In genomic region chr13:33934743-33935142, GRCm38 (mm10) we compare ENCODE assay signal across 9 mouse cellular contexts. TPM values are rescaled to one million over a fixed set of nuclear protein-coding genes. Genes with fewer than 3 reads are reported as not detected.
DNase-seq lines count a peak whose midpoint lies in the region; ATAC-seq and TF ChIP-seq lines count a peak whose summit lies in the region.
"Had no signal": no experiment of that assay in that cellular context is flagged by ENCODE, and none has a peak within 500 bp of the region (broad histone marks: within the 10 kb centered on the region; RNA-seq: fewer than 3 reads in every experiment).

No protein-coding gene starts in this region.

- H3K27ac ChIP-seq in kidney, postnatal 0 days = no peak overlapping the region
- peak overlapping the region; percentile 76 for H3K27ac ChIP-seq in bone marrow macrophage, adult 2 months (ENCODE audit: insufficient read depth, low read depth, low read length)
- H3K27ac ChIP-seq in midbrain, embryonic 13.5 days = no peak overlapping the region

- no peaks in the 10 kb centered on the region for H3K36me3 ChIP-seq in kidney, postnatal 0 days (ENCODE audit: insufficient read depth, low read length)
- H3K36me3 ChIP-seq in midbrain, embryonic 13.5 days = 0 out of 2 replicates have a peak, but pooled peaks cover 2% of the 10 kb centered on the region

- H3K4me3 ChIP-seq in kidney, postnatal 0 days (replicated peaks; ENCODE audit: low read depth, low read length) = peak overlapping the region; percentile 72
- H3K4me3 ChIP-seq in bone marrow macrophage, adult 2 months (ENCODE audit: insufficient read depth, low read length) = peak overlapping the region; percentile 93
- H3K4me3 ChIP-seq in midbrain, embryonic 13.5 days (replicated peaks) = no peak overlapping the region

- no peak for TF ChIP-seq POLR2A in bone marrow macrophage, adult 2 months (IDR thresholded peaks at IDR 0.05; ENCODE audit: borderline replicate concordance, low read depth, low read length)

- peak overlapping the region; percentile 83; the same call in 1 of the 2 replicates for H3K9ac ChIP-seq in kidney, postnatal 0 days (ENCODE audit: low read depth, low read length)
- H3K9ac ChIP-seq in midbrain, embryonic 13.5 days (replicated peaks) = no peak overlapping the region

- H3K4me2 ChIP-seq in kidney, postnatal 0 days (ENCODE audit: low read length) = peak overlapping the region; percentile 86
- H3K4me2 ChIP-seq in midbrain, embryonic 13.5 days (replicated peaks) = peak overlapping the region; percentile 89; the same call in 1 of the 2 replicates

- WGBS in kidney, postnatal 0 days = 39% methylated on average over 6 of the region's 6 CpGs
- WGBS in midbrain, embryonic 13.5 days = 79% methylated on average over 6 of the region's 6 CpGs

- no peaks in the 10 kb centered on the region for H3K9me3 ChIP-seq in kidney, postnatal 0 days (replicated peaks; ENCODE audit: low read length)
- no peaks in the 10 kb centered on the region for H3K9me3 ChIP-seq in midbrain, embryonic 13.5 days

- H3K4me1 ChIP-seq in kidney, postnatal 0 days (replicated peaks; ENCODE audit: insufficient read depth, low read length) = peaks cover 4% of the 10 kb centered on the region; the same call in 1 of the 2 replicates
- H3K4me1 ChIP-seq in bone marrow macrophage, adult 2 months (ENCODE audit: control insufficient read depth, insufficient read depth, low read length) = peaks cover 43% of the 10 kb centered on the region
- H3K4me1 ChIP-seq in midbrain, embryonic 13.5 days (replicated peaks) = peaks cover 10% of the 10 kb centered on the region; the same call in 1 of the 2 replicates

- peak; percentile 63 for DNase-seq in kidney, postnatal 0 days (ENCODE audit: low spot score)
- no peak for DNase-seq in kidney, postnatal 36 days
- peak; percentile 5 for DNase-seq in heart, postnatal 4 days
- no peak for DNase-seq in right cerebral cortex, adult 18-20 months
- DNase-seq in natural killer cell, adult 2 months (ENCODE audit: low spot score in 2 of 2) = no peak

- ATAC-seq in kidney, postnatal 0 days (replicated peaks; ENCODE audit: low FRiP score, low read depth) = no peak
- no peak for ATAC-seq in midbrain, embryonic 13.5 days
- ATAC-seq in activated CD4-positive, CD25-positive, alpha-beta regulatory T cell, adult 4 months = no peak

- TF ChIP-seq CTCF in kidney, postnatal 0 days (IDR thresholded peaks at IDR 0.05; ENCODE audit: low read depth) = no peak
- TF ChIP-seq CTCF in bone marrow macrophage, adult 2 months (IDR thresholded peaks at IDR 0.05; ENCODE audit: low read depth, low read length) = no peak

- no peaks in the 10 kb centered on the region for H3K27me3 ChIP-seq in kidney, postnatal 0 days (ENCODE audit: insufficient read depth, low read length)
- H3K27me3 ChIP-seq in midbrain, embryonic 13.5 days = no peaks in the 10 kb centered on the region

RNA-seq across cellular contexts. Expression of gene Serpinb6c, which starts 29.2 kb away (rescaled TPM):
- 0.17 and 0.24 TPM in 2 replicates for polyA plus RNA-seq in kidney, postnatal 0 days (2015; fragmentation: Nextera tagmentation; extraction: Ambion mirVana)
- not detected in 2 replicates for polyA plus RNA-seq in bone marrow macrophage, adult 2 months (2012; ENCODE audit: insufficient read depth, insufficient read length, missing spikeins)
- under 1 TPM; 0.20 to 0.29 TPM for total RNA-seq in heart, postnatal 4 days (2021)
- not detected in 2 replicates for polyA plus RNA-seq in midbrain, embryonic 13.5 days (2015; fragmentation: Nextera tagmentation; extraction: Ambion mirVana)
- not detected for polyA plus RNA-seq in activated CD4-positive, CD25-positive, alpha-beta regulatory T cell, adult 4 months (2017; shearing (Covaris generic))
- polyA plus RNA-seq: neural tube, embryonic 11.5 days had no signal

RNA-seq across cellular contexts. Expression of gene Nqo2, which starts 29.7 kb away (rescaled TPM):
- 22.5 and 24.1 TPM in 2 replicates for polyA plus RNA-seq in kidney, postnatal 0 days (2015; fragmentation: Nextera tagmentation; extraction: Ambion mirVana)
- polyA plus RNA-seq in bone marrow macrophage, adult 2 months (2012; ENCODE audit: insufficient read depth, insufficient read length, missing spikeins) = 39.9 and 41.2 TPM in 2 replicates
- total RNA-seq in heart, postnatal 4 days (2021) = 10 to 100 TPM; 21.6 to 23.9 TPM
- 8.4 and 9.7 TPM in 2 replicates for polyA plus RNA-seq in midbrain, embryonic 13.5 days (2015; fragmentation: Nextera tagmentation; extraction: Ambion mirVana)
- polyA plus RNA-seq in activated CD4-positive, CD25-positive, alpha-beta regulatory T cell, adult 4 months (2017; shearing (Covaris generic)) = 10 to 100 TPM in 1 of 2 experiments, 1 to 10 TPM in 1; 9.0 to 15.4 TPM

Comparison
In these comparisons a context has a peak if more than half of its experiments do, and no peak if none do; other contexts are left out.
1. DNase-seq: peak in kidney, postnatal 0 days (single experiment) and heart, postnatal 4 days (single experiment); none in kidney, postnatal 36 days (0 of 2), right cerebral cortex, adult 18-20 months (single experiment) and natural killer cell, adult 2 months (0 of 2).